Mouse (Mus musculus): ENCODE data around the gene Asb11. TPM values are rescaled to one million over a fixed set of nuclear protein-coding genes. Genes with fewer than 3 reads are reported as not detected.
A peak's percentile ranks its signal among the peaks of the same experiment; 100 is the strongest.

The Asb11 gene
- total RNA-seq (2021): 100 to 1,000 TPM in 1 of 2 experiments, 10 to 100 TPM in 1; 49.4 to 111 TPM
- long read RNA-seq, experiment 1, transcript Asb11-201 (7 exons, 1,369 nt): minor isoform, 19 of 253 reads
- long read RNA-seq, experiment 1, transcript Asb11-202 (7 exons, 1,445 nt): major isoform, 205 of 253 reads
- long read RNA-seq, experiment 1, partial matches to known transcripts: 4 of 253 reads
- long read RNA-seq, experiment 1, other reads (novel, unspliced or antisense): 25 of 253 reads
- long read RNA-seq, experiment 2, transcript Asb11-202 (7 exons, 1,445 nt): major isoform, 35 of 49 reads
- long read RNA-seq, experiment 2, transcript Asb11-201 (7 exons, 1,369 nt): minor isoform, 10 of 49 reads
- long read RNA-seq, experiment 2, partial matches to known transcripts: 1 of 49 reads
- long read RNA-seq, experiment 2, other reads (novel, unspliced or antisense): 3 of 49 reads

GRCm38 (mm10) chrX:164436709-164437108 lies at the start of gene Asb11:
Gene Asb11 (plus strand): TSS chrX:164436994.
- intact Hi-C loops (cut with DNase I): no loop called here
- DNase-seq: no peak

DNA sequence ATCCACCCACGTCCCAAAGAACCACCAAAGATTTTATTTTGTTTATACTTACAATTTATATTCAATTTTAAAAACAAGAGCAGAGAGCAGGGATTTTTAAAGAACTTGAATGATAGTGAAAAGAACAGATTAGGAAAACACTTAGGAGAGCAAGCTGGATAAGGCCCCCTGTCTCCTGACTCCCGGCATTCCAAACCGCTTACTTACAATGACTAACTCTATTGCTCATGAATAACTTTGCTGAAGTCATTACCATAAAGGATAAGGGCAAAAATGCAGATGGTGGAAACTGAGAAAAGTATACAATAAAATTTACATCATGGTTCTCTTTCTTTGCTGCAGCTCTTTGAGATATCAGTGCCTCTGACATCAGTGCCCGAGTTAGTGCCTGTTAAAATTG lies 42.7 kb upstream of the Asb11 start:
- intact Hi-C loops (cut with DNase I): no loop called here
- DNase-seq: no peak

- intact Hi-C loops (cut with DNase I): loop anchor here (2.0 to 5.0 kb wide), 3 partner anchors 50 to 216 kb away; no protein-coding TSS in a partner anchor
- DNase-seq: peak in 1 of 2 experiments; percentile 7
Observed at GRCm38 (mm10) chrX:164398456-164398855, 38.3 kb upstream of the Asb11 start.

- DNase-seq: no peak
- intact Hi-C loops (cut with DNase I): no loop called here
Observed at GRCm38 (mm10) chrX:164405080-164405649, 31.6 kb upstream of the Asb11 start.

DNA sequence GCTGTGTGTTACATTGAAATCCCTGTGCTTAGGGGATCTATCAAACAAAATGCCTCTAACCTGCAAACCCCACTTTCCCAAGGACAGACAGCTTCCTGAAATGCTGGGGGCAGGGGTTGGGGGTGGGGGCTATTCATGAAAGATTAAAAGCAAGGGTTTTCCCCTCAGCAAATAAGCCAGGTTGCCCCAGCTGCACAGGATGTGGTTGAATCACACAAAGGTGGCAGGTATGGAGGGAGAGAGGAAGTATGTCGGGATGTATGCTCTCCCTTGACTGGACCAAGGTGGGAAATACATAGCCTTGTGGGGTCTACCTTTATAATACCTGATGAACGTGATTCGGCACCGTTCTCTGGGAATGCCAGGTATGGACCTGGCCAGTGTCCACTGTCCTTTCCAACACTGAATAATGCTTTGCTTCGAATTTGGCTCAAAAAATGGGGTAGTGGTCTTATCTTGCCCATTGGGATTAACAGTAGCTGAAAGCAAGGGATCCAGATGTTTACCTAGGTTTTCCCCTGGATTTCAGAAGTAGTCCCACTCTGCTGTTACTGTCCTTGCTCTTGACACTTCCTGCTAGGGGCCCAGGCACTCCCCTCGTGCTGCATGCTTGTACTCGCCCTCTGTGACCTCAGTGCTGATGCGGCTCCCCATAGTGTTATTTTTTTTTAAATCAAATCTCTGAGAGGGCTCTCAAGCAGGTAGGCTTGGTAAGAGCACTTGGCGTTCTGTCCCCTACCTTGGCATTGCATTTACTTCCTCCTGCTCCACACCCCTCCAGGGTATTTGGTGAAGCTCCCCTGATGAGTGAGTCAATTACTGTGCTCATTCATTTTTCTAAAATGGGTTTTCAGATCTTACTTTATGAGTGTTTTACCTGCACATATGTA lies 30.4 kb upstream of the Asb11 start:
- intact Hi-C loops (cut with DNase I): no loop called here
- no peak for DNase-seq

DNA sequence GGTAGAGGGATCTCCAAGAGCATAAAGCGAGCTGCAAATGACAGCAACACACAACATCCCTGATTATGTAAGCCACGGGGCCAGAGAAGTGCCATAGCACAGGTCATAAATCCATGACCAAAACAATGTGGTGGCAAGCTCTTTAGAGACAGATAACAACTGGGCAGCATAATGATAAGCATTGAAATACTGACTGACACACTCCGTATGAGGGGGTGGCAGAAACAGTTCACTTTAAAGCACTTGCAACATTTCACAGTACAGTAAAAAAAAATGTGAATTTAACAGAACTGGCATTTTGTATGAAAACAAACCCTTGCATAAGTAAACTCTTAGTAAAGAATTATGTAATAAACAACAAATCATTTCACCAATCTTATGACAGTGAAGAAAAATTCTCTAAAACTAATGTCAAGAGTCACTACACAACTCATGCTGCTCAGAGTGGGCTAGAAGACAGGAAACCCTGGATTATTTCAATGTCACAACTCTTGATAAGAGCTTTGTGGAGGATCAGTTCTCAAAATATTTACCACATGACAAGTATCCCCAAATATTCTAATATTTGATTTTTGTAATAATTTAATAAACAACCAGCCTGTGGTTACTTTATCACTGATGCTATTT lies 28.4 kb upstream of the Asb11 start:
- intact Hi-C loops (cut with DNase I): no loop called here

DNA sequence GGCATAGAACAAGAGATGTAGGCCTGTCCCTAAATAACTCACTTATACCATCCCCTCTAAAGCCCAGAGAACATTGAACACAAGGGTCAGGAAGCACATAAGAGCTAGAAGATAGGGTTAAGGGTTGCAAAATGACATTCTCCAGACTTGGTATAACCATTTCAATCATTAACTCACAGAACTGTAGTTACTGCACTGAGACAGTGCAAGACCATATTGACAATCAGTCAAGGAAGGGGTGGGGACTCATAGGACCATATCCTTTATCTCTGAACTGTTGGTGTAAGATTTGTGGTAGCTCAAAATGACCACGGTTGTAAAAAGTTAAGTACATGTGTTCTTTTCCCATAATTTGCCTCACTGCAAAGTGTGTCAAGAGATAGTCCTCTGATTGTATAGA lies 26.2 kb upstream of the Asb11 start:
- intact Hi-C loops (cut with DNase I): no loop called here
- no peak for DNase-seq

More for the DNA sequence above, 28.4 kb upstream of the Asb11 start:
- DNase-seq: no peak

- intact Hi-C loops (cut with DNase I): no loop called here
- no peak for DNase-seq
Observed at GRCm38 (mm10) chrX:164416803-164417202, 20.0 kb upstream of the Asb11 start.

DNA sequence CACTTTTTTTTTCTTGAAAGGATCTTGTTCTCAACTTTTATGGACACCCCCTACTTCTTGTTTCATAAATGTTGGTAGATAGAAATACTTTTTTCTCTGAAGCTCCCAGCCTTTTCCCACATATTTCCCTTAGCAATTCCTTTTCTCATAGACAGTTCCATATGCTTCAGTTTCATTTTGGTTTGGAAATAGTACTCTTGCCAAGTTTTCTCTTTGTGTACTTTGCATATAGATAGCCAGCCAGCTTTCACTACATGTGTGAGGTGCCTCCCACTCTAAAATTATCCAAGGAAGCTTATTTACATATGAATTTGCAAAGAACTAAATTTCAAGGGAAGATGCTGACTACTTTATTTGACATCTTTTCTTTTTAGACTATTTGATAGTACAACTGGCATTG lies 18.8 kb upstream of the Asb11 start:
- intact Hi-C loops (cut with DNase I): no loop called here
- no peak for DNase-seq

GRCm38 (mm10) chrX:164419471-164419939 lies 17.3 kb upstream of the Asb11 start, which contains the start of gene Piga:
Gene Piga (plus strand): TSS chrX:164419787.
- intact Hi-C loops (cut with DNase I): no loop called here
- DNase-seq: peak; percentile 85 to 87

- no peak for DNase-seq
- intact Hi-C loops (cut with DNase I): loop anchor here (10.0 kb wide), 1 partner anchor 345 kb away; the partner anchor contains the start of gene Siah1b
Observed at GRCm38 (mm10) chrX:164419955-164420354, 16.8 kb upstream of the Asb11 start.

GRCm38 (mm10) chrX:164420518-164420917 lies 16.3 kb upstream of the Asb11 start:
- no peak for DNase-seq
- intact Hi-C loops (cut with DNase I): loop anchor here (10.0 kb wide), 1 partner anchor 346 kb away; the partner anchor contains the start of gene Siah1b

DNA sequence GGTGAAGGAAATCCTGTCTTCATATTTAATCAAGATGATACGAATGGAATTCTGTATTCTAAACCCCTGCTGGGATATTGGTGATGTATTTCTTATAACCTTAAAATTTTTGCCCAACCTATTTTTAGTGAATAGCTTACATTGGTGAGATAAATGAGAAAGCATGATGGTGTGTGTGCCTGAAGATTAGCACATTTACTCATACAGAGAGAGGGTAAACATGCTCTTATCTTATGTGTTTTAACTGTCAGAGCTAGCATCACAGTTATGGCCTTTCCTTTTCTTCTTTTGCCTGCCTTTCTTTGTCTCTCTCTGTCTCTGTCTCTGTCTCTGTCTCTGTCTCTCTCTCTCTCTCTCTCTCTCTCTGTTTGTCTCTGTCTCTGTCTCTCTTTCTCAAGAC lies 12.0 kb upstream of the Asb11 start:
- no peak for DNase-seq
- intact Hi-C loops (cut with DNase I): loop anchor here (10.0 kb wide), 1 partner anchor 350 kb away; the partner anchor contains the start of gene Siah1b

- intact Hi-C loops (cut with DNase I): loop anchor here (10.0 kb wide), 1 partner anchor 352 kb away; the partner anchor contains the start of gene Siah1b
- DNase-seq: no peak
Observed at GRCm38 (mm10) chrX:164427295-164427694, 9.5 kb upstream of the Asb11 start.

- intact Hi-C loops (cut with DNase I): loop anchor here (10.0 kb wide), 1 partner anchor 353 kb away; the partner anchor contains the start of gene Siah1b
- DNase-seq: no peak
Observed at GRCm38 (mm10) chrX:164428224-164428623, 8.6 kb upstream of the Asb11 start.

DNA sequence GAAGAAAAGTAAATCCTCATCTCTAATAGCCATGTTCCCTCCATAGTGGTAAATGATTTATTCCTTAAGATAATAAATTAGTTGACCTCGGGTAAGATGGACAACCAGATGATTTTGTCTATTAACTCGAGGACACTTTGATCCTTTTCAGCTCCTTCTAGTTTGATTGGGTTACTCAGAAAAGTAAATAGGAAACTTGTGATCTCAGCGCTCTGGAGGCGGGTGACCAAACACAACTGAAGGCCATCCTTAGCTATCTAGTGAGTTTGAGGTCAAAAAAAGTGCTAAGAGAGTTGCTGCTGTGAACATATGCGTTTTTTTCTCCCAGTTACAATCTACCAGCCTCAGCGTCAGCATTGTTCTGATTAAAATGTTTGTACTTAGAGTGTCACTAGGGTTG lies 6.2 kb upstream of the Asb11 start:
- intact Hi-C loops (cut with DNase I): no loop called here
- no peak for DNase-seq

DNA sequence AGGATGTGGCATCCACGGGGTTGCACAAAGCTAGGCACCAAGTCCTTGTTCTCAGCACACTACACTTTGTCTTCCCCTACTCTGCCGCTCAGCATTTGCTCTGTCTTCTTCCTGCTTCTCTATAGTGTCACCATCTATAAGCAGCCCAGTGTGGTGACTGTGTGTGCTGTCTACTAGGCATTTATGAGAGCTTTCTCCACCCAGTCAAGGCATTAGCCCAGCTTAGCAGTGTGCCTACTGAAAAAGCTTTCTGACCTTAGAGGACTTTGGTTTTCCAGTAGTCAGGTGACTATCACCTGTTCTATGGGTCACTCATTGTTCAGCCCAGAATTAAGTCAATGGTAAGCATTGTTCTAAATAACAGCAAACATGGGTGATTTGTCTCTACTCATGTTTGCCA lies 5.7 kb upstream of the Asb11 start:
- DNase-seq: no peak
- intact Hi-C loops (cut with DNase I): no loop called here

- intact Hi-C loops (cut with DNase I): no loop called here
- DNase-seq: no peak
Observed at GRCm38 (mm10) chrX:164431541-164431940, 5.3 kb upstream of the Asb11 start.

DNA sequence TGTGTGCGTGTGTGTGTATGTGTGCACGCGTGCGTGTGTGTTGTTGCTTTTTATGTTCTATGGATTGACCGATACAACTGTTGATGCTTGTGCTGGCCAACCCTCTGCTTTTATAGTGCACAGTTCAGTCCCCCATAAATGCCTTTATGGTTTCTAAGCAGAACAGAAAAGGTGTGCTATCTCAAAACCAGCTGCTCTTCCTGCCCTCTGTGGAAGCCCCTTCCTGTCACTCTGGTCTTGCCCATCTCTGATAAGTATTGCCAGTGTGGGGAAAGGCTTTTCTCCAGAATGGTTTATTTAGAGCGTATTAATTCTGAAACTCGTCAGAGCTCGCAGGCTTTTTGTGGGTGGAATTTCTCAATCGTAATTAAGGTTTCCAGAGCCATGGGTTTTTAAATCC lies 4.1 kb upstream of the Asb11 start:
- intact Hi-C loops (cut with DNase I): no loop called here
- DNase-seq: no peak

- intact Hi-C loops (cut with DNase I): no loop called here
Observed at GRCm38 (mm10) chrX:164439462-164439861, 2.7 kb downstream of the Asb11 start.

More at GRCm38 (mm10) chrX:164439462-164439861, 2.7 kb downstream of the Asb11 start:
- DNase-seq: no peak

Measured in heart, postnatal 14 days (tissue).